Mouse (Mus musculus): ENCODE measurements around the gene Auh. TPM values are rescaled to one million over a fixed set of nuclear protein-coding genes. Genes with fewer than 3 reads are reported as not detected.

Gene Auh
- polyA plus RNA-seq, 1 experiment: 81.6 TPM

DNA sequence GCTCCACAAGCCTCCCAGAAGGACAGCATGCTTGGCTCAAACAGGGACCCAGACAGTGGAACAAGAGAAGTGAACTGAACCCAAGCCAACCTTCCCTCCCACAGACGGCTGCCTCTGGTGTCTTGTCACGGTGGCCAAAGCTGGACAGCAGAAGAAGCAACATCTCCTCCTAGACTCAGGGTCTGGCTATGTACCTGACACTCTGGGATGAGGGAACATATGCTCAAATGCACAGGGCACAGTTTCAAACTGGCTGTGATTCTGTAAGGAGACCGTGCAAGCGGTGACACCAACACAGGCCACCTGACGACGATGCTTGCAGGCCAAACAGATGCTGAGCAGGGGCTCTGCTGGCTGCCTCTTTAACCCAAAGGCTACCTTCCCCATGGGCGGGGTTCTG is 42.7 kb downstream of the Auh start:
- TF ChIP-seq POLR2A (IDR thresholded peaks at IDR 0.05; ENCODE audit: extremely low read depth, insufficient read depth, low read length) (no peak), CTCF (IDR thresholded peaks at IDR 0.05; ENCODE audit: extremely low read depth, insufficient read depth, low read length) (no peak)
- Histone ChIP-seq H3K4me1 (ENCODE audit: control insufficient read depth, insufficient read depth, low read length) (no peaks in the 10 kb centered on the region; the same call in 1 of the 2 replicates), H3K27ac (ENCODE audit: insufficient read depth, low read length) (no peak overlapping the region), H3K4me3 (ENCODE audit: insufficient read depth, low read length) (no peak overlapping the region)

DNA sequence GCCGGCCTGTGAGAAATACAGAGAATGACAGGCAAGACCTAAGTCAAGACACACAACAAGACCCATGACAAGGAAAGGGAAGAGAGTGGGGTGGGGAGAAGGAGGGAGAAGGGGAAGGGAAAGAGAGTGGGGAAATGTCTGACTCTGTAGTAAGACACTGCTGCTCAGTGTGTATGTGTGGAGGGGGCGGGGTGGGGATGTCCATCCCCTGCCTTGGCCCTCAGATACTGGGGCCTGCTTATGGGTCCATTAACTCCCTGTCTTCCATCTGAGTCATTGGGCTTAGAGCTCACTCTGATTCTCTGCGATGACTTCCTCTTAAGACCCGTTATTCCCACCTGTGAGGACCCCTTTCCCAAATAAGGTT is 45.5 kb downstream of the Auh start:
- Histone ChIP-seq H3K4me1 (ENCODE audit: control insufficient read depth, insufficient read depth, low read length) (peaks cover 2% of the 10 kb centered on the region; the same call in 1 of the 2 replicates), H3K27ac (ENCODE audit: insufficient read depth, low read length) (no peak overlapping the region), H3K4me3 (ENCODE audit: insufficient read depth, low read length) (no peak overlapping the region)
- TF ChIP-seq CTCF (IDR thresholded peaks at IDR 0.05; ENCODE audit: extremely low read depth, insufficient read depth, low read length) (no peak), POLR2A (IDR thresholded peaks at IDR 0.05; ENCODE audit: extremely low read depth, insufficient read depth, low read length) (no peak)

DNA sequence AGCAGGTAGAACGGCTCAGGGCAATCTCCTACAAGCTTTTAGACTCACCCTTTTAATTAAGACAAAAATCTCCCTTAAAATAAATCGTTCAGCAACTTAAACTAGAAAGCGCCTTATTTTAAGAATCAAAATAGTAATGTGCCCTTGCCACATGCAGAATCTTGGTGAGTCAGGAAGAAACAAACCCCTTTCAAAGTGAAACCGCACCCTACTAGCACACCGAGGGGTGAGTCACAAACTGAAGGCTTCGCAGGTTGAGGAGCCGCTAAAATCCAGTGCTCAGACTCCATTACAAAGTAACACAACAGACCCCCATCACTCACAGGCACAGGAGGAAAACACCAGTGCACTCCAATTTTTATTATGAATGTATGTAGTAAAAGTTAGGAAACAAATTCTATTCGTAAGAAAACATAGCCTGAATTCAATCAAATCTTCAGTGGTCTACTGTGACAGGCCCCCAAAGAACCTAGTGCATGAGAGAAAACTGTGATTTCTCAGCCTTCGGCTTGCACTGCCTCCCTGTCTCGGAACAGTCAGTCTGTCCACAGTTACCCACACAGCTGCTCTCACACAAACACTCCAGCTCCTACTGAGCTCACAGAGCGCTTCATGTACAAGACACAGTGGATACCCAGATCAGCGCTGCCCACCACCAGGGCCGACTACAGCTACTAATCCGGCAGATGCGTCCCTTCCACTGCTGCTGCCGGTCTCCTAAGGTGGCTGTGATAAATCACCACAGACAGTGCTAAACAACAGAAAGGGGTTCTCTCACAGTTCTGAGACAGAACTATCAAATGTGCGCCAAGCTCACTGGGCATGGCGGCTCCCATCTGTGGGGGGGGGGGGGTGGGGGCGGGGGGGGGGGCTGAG is 46.2 kb downstream of the Auh start:
- Histone ChIP-seq H3K27ac (ENCODE audit: insufficient read depth, low read length) (no peak overlapping the region), H3K4me3 (ENCODE audit: insufficient read depth, low read length) (no peak overlapping the region), H3K4me1 (ENCODE audit: control insufficient read depth, insufficient read depth, low read length) (peaks cover 2% of the 10 kb centered on the region; the same call in 1 of the 2 replicates)
- no peak for TF ChIP-seq POLR2A (IDR thresholded peaks at IDR 0.05; ENCODE audit: extremely low read depth, insufficient read depth, low read length)
- no peak for TF ChIP-seq CTCF (IDR thresholded peaks at IDR 0.05; ENCODE audit: extremely low read depth, insufficient read depth, low read length)

DNA sequence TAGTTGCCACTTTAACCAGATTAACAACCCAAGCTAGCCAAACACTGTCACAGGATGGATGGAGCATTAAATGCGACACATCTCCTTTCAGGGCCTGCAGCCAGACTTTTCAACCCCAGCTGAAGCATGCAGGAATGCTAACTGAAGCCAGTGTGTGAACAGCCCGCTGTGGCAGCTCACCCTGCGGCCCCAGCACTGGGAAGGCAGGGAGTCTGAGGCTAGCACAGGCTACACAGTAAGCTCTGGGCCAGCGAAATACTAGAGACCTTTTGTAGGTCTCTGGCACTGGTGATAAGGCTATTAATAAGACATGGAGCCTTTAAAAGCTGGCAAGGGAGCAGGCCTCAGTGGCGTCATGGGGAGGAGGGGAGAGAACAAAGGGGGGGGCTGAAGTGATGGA is 49.1 kb downstream of the Auh start:
- peaks cover 4% of the 10 kb centered on the region; the same call in 1 of the 2 replicates for H3K4me1 ChIP-seq (ENCODE audit: control insufficient read depth, insufficient read depth, low read length)
- TF ChIP-seq CTCF (IDR thresholded peaks at IDR 0.05; ENCODE audit: extremely low read depth, insufficient read depth, low read length) (no peak), POLR2A (IDR thresholded peaks at IDR 0.05; ENCODE audit: extremely low read depth, insufficient read depth, low read length) (no peak)
- H3K4me3 ChIP-seq (ENCODE audit: insufficient read depth, low read length): no peak overlapping the region
- no peak overlapping the region for H3K27ac ChIP-seq (ENCODE audit: insufficient read depth, low read length)

DNA sequence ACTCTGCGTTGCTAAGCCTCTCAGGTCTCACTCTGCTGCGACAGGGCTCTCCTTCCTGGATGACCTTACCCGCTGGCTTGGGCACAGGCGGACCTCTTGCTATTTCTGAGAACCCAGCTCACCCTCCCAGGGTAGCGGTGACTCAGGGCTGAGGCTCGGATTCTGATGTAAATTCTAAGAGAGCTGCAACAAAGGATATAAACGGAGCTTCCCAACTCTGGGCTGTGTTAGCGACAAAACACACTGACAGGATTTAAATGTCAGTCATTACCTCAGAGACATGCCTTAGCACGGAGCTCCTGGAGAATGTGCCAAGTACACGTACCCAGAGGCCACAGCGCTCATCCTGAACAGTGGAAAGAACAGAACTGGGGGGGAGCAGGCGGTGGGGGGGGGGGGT is 49.6 kb downstream of the Auh start:
- TF ChIP-seq CTCF (IDR thresholded peaks at IDR 0.05; ENCODE audit: extremely low read depth, insufficient read depth, low read length) (no peak), POLR2A (IDR thresholded peaks at IDR 0.05; ENCODE audit: extremely low read depth, insufficient read depth, low read length) (no peak)
- H3K27ac ChIP-seq (ENCODE audit: insufficient read depth, low read length): no peak overlapping the region
- H3K4me1 ChIP-seq (ENCODE audit: control insufficient read depth, insufficient read depth, low read length): peaks cover 5% of the 10 kb centered on the region; the same call in 1 of the 2 replicates
- H3K4me3 ChIP-seq (ENCODE audit: insufficient read depth, low read length): no peak overlapping the region

DNA sequence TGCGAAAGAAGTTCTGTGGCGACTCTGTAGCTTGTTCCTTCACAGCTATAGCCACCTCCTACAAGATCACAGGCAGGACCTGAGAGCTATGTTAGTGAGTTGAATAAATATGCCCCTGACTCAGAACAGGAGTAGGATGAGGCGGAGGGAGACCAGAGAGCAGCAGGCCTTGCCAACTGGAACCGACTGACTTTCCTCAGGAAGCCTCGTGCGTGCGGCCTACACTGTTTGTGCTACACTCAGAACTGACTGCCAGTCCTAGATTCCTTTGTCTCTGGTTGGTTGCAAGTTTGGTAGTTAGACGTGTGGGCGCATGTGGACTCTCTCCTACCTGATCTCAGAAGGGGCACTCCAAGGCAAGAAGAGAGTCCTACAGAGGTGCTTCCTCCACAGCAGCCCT is 50.2 kb downstream of the Auh start:
- no peak for TF ChIP-seq POLR2A (IDR thresholded peaks at IDR 0.05; ENCODE audit: extremely low read depth, insufficient read depth, low read length)
- TF ChIP-seq CTCF (IDR thresholded peaks at IDR 0.05; ENCODE audit: extremely low read depth, insufficient read depth, low read length): no peak
- no peak overlapping the region for H3K27ac ChIP-seq (ENCODE audit: insufficient read depth, low read length)
- no peak overlapping the region for H3K4me3 ChIP-seq (ENCODE audit: insufficient read depth, low read length)
- H3K4me1 ChIP-seq (ENCODE audit: control insufficient read depth, insufficient read depth, low read length): peaks cover 5% of the 10 kb centered on the region; the same call in 1 of the 2 replicates

DNA sequence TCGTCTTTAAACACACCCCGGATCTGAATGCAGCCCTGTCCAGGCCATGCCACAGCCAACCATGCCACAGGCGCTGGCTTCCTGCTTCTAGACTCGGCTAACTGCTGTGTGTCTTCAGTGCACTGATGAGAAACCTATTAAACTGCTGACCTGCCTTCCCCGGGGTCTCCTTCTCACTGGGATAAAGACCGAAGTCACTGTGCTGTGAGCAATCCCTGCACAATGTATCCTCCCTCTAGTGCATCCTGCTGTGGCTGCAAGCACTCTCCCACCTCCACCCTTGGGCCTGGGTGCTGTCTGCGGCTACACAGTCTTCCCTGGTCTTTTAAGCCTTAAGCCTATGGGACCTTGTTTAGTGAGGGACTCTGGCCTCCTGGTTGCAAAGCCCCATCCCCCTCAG is 50.7 kb downstream of the Auh start:
- H3K4me1 ChIP-seq (ENCODE audit: control insufficient read depth, insufficient read depth, low read length): peaks cover 5% of the 10 kb centered on the region; the same call in 1 of the 2 replicates
- no peak overlapping the region for H3K4me3 ChIP-seq (ENCODE audit: insufficient read depth, low read length)
- TF ChIP-seq POLR2A (IDR thresholded peaks at IDR 0.05; ENCODE audit: extremely low read depth, insufficient read depth, low read length): no peak
- TF ChIP-seq CTCF (IDR thresholded peaks at IDR 0.05; ENCODE audit: extremely low read depth, insufficient read depth, low read length): no peak
- no peak overlapping the region for H3K27ac ChIP-seq (ENCODE audit: insufficient read depth, low read length)

DNA sequence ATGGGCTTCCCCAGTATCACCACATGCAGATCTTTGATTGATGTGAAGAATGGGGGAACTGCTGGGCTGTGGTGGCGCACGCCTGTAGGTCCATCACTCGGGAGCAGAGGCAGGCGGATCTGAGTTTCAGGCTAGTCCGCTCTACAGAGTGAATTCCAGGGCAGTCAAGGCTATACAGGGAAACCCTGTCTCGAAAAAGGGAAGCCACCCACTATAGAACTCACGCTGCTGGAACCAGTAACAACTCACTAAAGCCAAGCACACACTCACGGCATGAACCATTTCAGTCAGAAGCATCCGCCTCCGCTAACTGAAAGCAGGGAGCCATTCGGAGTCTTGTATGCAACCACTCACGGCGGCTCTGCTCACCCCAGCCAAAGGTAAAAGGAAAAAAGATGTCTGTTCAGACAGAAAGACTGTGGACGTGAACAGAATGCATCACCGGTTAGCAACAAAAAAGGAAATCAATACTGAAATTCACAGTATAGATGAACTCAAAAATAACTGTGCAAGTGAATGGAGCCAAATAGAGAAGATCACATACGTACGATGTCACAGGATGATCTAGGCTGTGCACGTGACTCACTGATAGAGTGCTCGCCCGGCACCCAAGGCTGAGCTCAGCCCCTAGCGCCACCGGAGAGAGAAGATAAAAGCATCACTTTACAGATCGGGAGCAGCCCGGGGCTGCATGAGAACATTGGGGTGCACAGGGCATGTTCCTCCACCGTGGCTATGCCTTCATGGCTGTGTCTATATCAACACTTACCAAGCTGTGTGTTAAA is 53.7 kb downstream of the Auh start:
- H3K4me3 ChIP-seq (ENCODE audit: insufficient read depth, low read length): no peak overlapping the region
- TF ChIP-seq CTCF (IDR thresholded peaks at IDR 0.05; ENCODE audit: extremely low read depth, insufficient read depth, low read length) (no peak), POLR2A (IDR thresholded peaks at IDR 0.05; ENCODE audit: extremely low read depth, insufficient read depth, low read length) (no peak)
- H3K27ac ChIP-seq (ENCODE audit: insufficient read depth, low read length): no peak overlapping the region
- H3K4me1 ChIP-seq (ENCODE audit: control insufficient read depth, insufficient read depth, low read length): peaks cover 5% of the 10 kb centered on the region; the same call in 1 of the 2 replicates

DNA sequence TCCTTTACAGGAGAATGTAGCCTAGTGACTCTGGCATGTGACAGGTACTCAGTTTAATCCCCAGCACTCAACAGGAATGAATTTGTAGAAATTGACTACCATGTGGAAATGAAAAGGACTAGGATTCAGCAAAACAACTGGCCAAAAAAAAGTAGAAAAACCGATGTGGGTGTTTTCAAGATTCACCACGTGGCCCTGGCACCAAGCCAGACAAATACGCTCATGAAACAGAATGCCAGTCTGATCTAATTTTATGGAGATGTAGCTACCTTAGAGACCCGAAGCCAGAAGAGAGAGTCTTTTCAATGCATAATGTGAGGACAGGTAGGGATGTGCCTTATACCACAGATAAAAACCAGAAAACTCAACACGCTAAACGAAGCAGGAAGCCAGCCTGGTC is 54.4 kb downstream of the Auh start:
- peaks cover 5% of the 10 kb centered on the region; the same call in 1 of the 2 replicates for H3K4me1 ChIP-seq (ENCODE audit: control insufficient read depth, insufficient read depth, low read length)
- H3K27ac ChIP-seq (ENCODE audit: insufficient read depth, low read length): no peak overlapping the region
- H3K4me3 ChIP-seq (ENCODE audit: insufficient read depth, low read length): no peak overlapping the region
- TF ChIP-seq CTCF (IDR thresholded peaks at IDR 0.05; ENCODE audit: extremely low read depth, insufficient read depth, low read length) (no peak), POLR2A (IDR thresholded peaks at IDR 0.05; ENCODE audit: extremely low read depth, insufficient read depth, low read length) (no peak)
